Mouse (Mus musculus): Measurements from ENCODE around the gene Cyp4b1. TPM values are rescaled to one million over a fixed set of nuclear protein-coding genes. Genes with fewer than 3 reads are reported as not detected.
"Not testable (repeated sequence)": the region's sequence is repeated elsewhere in the genome, so short reads cannot be mapped to it uniquely, and the experiment has no call there.

Gene Cyp4b1
- total RNA-seq (2014; rRNA removed), result 1.9 and 4.0 TPM in 2 replicates
- polyA plus RNA-seq (2015; fragmentation: Nextera tagmentation; extraction: Ambion mirVana), result 1.7 and 1.9 TPM in 2 replicates

DNA sequence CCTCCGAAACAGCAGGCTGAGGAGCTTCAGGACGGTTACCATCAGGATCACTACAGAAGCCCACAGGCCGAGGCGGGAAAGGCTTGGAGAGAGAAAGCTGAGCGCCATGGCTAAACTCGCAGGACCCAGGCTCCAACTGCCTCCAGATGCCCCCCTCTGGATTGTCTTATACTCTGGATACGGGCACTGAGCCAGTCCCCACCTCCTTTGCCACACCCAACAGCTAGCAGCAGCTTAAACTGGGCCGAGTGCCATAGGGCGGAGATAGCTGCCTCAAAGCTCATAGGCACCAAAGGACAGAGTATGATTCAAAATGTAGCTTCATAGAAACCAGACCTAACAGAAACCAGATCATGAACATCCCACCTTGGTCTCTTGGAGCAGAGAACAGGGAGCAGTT, at the start of gene Cyp4b1:
Cyp4b1 (minus strand) TSS at position 144 of the 400 bp plus-strand sequence.
- no peak within 1 kb of the TSS for H3K4me2 ChIP-seq (ENCODE audit: low read depth, low read length, poor library complexity, severe bottlenecking)
- ATAC-seq (ENCODE audit: low FRiP score) (no peak), DNase-seq (ENCODE audit: low spot score) (no peak)
- H3K36me3 ChIP-seq (ENCODE audit: insufficient read depth, low read length), result no peaks in the 10 kb centered on the region
- no peak within 1 kb of the TSS for H3K27ac ChIP-seq (ENCODE audit: low read depth, low read length)
- H3K9ac ChIP-seq (replicated peaks; ENCODE audit: low read length, poor library complexity, severe bottlenecking), result no peak within 1 kb of the TSS
- H3K9me3 ChIP-seq (ENCODE audit: low read length), result no peaks in the 10 kb centered on the region
- H3K27me3 ChIP-seq (ENCODE audit: insufficient read depth, low read length), result no peaks in the 10 kb centered on the region
- no peaks in the 10 kb centered on the region for H3K4me1 ChIP-seq (ENCODE audit: insufficient read depth, low read length)
- H3K4me3 ChIP-seq (ENCODE audit: low read depth, low read length), result no peak within 1 kb of the TSS
- WGBS, result 82% methylated on average over 9 of the region's 9 CpGs
- TF ChIP-seq CTCF (IDR thresholded peaks at IDR 0.05), result no peak

DNA sequence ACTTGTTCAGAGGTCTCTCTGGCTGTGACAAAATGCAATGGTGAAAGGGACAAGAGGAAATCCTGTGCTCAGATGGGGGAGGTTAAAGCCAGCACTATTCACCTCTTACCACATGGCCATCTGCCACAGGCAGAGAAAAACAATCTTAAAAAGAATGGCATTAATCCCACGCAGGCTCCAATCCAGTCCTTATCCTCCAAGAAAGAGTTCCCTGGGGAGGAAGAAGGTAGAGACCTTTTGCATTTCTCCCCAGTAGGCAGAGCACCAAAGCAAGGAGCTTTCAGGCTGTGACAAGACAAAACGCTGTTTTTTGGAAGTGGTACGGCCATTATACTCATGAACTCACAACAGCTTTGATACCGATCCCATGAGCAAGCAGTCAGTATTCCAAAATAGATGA, 38.8 kb upstream of the Cyp4b1 start:
- Histone ChIP-seq H3K4me2 (ENCODE audit: low read depth, low read length, poor library complexity, severe bottlenecking) (no peak overlapping the region), H3K4me3 (ENCODE audit: low read depth, low read length) (no peak overlapping the region), H3K27ac (ENCODE audit: low read depth, low read length) (no peak overlapping the region), H3K4me1 (ENCODE audit: insufficient read depth, low read length) (no peaks in the 10 kb centered on the region), H3K9me3 (ENCODE audit: low read length) (no peaks in the 10 kb centered on the region), H3K9ac (replicated peaks; ENCODE audit: low read length, poor library complexity, severe bottlenecking) (no peak overlapping the region), H3K27me3 (ENCODE audit: insufficient read depth, low read length) (no peaks in the 10 kb centered on the region), H3K36me3 (ENCODE audit: insufficient read depth, low read length) (no peaks in the 10 kb centered on the region)
- TF ChIP-seq CTCF (IDR thresholded peaks at IDR 0.05), result no peak
- WGBS, result 27% methylated on average over 4 of the region's 4 CpGs
- ATAC-seq (ENCODE audit: low FRiP score), result no peak
- no peak for DNase-seq (ENCODE audit: low spot score)

DNA sequence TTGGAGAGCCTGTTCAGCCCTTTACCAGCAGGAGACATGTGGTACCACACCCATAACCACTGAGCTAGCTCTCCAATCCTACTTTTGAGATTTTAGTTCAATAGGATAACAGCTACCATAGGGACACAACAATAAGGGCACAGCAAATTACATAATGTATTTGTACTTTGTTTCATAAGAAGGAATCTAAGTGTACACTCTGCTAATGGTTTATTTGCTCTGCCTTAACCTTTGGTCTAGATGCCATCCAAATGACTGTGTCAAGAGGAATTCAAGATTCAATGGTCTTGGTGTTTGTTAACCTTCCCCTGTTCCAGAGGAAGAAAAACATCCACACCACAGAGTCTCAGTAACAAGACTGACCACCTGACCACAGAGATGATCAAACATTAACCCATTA, 11.7 kb upstream of the Cyp4b1 start:
- no peaks in the 10 kb centered on the region for H3K27me3 ChIP-seq (ENCODE audit: insufficient read depth, low read length)

DNA sequence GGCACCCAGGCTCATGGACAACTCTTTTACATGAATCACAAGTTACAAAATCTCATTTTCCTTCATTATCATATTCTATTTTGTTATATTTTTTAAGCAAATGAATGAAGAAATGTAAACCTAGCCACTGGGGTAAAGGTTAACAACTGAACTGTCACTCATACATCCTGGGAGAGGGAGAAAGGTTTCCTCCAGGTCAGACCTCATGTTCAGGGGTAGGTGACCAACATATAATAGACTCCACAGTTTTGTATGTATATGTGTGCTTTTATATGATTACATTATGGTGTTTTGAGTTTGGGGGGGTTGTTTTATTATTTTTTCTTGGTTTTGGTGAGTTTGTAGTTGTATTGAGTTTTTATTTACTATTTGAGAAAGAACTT, 10.3 kb upstream of the Cyp4b1 start:
- Histone ChIP-seq H3K27me3 (ENCODE audit: insufficient read depth, low read length) (no peaks in the 10 kb centered on the region), H3K36me3 (ENCODE audit: insufficient read depth, low read length) (no peaks in the 10 kb centered on the region), H3K4me3 (ENCODE audit: low read depth, low read length) (peak overlapping the region; percentile 45; the same call in 1 of the 2 replicates), H3K4me1 (ENCODE audit: insufficient read depth, low read length) (no peaks in the 10 kb centered on the region), H3K9me3 (ENCODE audit: low read length) (no peaks in the 10 kb centered on the region), H3K4me2 (ENCODE audit: low read depth, low read length, poor library complexity, severe bottlenecking) (peak overlapping the region; percentile 81; the same call in 1 of the 2 replicates), H3K27ac (ENCODE audit: low read depth, low read length) (no peak overlapping the region), H3K9ac (replicated peaks; ENCODE audit: low read length, poor library complexity, severe bottlenecking) (no peak overlapping the region)
- ATAC-seq (ENCODE audit: low FRiP score), result no peak
- no peak for TF ChIP-seq CTCF (IDR thresholded peaks at IDR 0.05)
- DNase-seq (ENCODE audit: low spot score), result no peak

More for the DNA sequence above, 11.7 kb upstream of the Cyp4b1 start:
- no peaks in the 10 kb centered on the region for H3K4me1 ChIP-seq (ENCODE audit: insufficient read depth, low read length)
- no peak overlapping the region for H3K9ac ChIP-seq (replicated peaks; ENCODE audit: low read length, poor library complexity, severe bottlenecking)
- no peak overlapping the region for H3K27ac ChIP-seq (ENCODE audit: low read depth, low read length)
- DNase-seq (ENCODE audit: low spot score) (no peak), ATAC-seq (ENCODE audit: low FRiP score) (no peak)
- H3K4me2 ChIP-seq (ENCODE audit: low read depth, low read length, poor library complexity, severe bottlenecking), result no peak overlapping the region
- no peak overlapping the region for H3K4me3 ChIP-seq (ENCODE audit: low read depth, low read length)
- H3K36me3 ChIP-seq (ENCODE audit: insufficient read depth, low read length), result no peaks in the 10 kb centered on the region
- no peaks in the 10 kb centered on the region for H3K9me3 ChIP-seq (ENCODE audit: low read length)
- no peak for TF ChIP-seq CTCF (IDR thresholded peaks at IDR 0.05)

DNA sequence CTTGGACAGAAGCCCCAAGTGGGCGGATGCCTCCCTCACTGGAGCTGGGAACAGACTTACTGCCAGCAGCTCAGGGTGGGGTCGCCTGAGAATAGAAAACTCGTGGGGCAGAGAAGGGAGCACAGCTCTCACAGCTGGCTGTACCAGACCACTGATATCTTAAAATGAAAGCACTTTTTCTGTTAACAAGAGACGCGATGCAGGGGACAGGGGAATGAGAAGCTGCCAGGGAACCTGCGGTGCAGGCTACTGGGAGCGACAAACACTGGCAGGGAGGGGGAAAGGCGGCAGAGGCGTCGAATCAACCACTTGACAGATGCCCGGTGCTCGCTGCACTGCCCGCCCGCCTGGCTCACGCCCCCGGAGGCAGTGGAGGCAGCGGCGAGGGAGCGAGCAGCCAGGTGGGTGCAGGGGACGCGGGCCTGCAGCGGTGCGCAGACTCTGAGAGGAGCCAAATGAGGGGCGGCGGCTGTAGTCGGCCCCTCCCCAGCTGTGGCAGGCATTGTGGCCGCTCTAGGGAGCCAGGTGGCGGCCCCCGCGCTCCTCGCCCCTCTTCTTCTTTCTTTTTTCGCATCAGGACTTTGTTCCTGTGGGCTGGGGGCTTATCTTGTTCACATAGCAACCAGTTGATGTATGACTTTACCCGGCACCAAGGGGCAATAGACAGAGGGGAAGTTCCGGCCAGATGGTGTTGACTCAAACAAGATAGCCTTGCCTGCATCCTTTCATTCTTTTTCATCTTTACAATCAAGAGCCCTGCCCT, 9.8 kb upstream of the Cyp4b1 start:
- Histone ChIP-seq H3K27me3 (ENCODE audit: insufficient read depth, low read length) (no peaks in the 10 kb centered on the region), H3K4me2 (ENCODE audit: low read depth, low read length, poor library complexity, severe bottlenecking) (peak overlapping the region; percentile 81), H3K27ac (ENCODE audit: low read depth, low read length) (no peak overlapping the region), H3K4me1 (ENCODE audit: insufficient read depth, low read length) (no peaks in the 10 kb centered on the region), H3K36me3 (ENCODE audit: insufficient read depth, low read length) (no peaks in the 10 kb centered on the region), H3K4me3 (ENCODE audit: low read depth, low read length) (peak overlapping the region; percentile 45), H3K9ac (replicated peaks; ENCODE audit: low read length, poor library complexity, severe bottlenecking) (peak overlapping the region; percentile 63), H3K9me3 (ENCODE audit: low read length) (no peaks in the 10 kb centered on the region)
- TF ChIP-seq CTCF (IDR thresholded peaks at IDR 0.05), result no peak
- ATAC-seq (ENCODE audit: low FRiP score), result peak; percentile 91
- DNase-seq (ENCODE audit: low spot score), result peak; percentile 37
- WGBS, result 4% methylated on average over 31 of the region's 34 CpGs

DNA sequence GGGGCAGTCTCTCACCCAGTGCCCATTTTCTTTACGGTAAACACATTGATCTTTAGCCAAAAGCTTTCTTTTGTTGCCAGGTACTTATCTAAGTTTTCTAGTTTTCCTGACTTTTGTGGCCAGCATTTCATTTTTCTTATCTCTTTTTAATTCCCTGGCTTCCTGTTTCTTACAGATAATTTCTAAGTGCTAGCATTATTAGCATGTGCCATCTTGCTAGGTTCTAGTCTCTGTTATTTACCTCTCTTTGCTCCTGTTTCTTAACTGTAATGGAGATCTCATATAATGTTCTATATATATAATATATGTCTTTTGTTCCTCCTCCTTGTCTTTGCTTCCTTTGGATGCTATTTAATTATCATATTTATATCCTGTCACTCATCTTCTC, 9.0 kb upstream of the Cyp4b1 start:
- H3K4me2 ChIP-seq (ENCODE audit: low read depth, low read length, poor library complexity, severe bottlenecking); H3K27me3 ChIP-seq (ENCODE audit: insufficient read depth, low read length); ATAC-seq (ENCODE audit: low FRiP score); H3K9me3 ChIP-seq (ENCODE audit: low read length); DNase-seq (ENCODE audit: low spot score); H3K36me3 ChIP-seq (ENCODE audit: insufficient read depth, low read length); H3K4me1 ChIP-seq (ENCODE audit: insufficient read depth, low read length); H3K4me3 ChIP-seq (ENCODE audit: low read depth, low read length); H3K27ac ChIP-seq (ENCODE audit: low read depth, low read length); H3K9ac ChIP-seq (replicated peaks; ENCODE audit: low read length, poor library complexity, severe bottlenecking): not testable (repeated sequence)
- 77% methylated on average over 1 of the region's 1 CpGs for WGBS

DNA sequence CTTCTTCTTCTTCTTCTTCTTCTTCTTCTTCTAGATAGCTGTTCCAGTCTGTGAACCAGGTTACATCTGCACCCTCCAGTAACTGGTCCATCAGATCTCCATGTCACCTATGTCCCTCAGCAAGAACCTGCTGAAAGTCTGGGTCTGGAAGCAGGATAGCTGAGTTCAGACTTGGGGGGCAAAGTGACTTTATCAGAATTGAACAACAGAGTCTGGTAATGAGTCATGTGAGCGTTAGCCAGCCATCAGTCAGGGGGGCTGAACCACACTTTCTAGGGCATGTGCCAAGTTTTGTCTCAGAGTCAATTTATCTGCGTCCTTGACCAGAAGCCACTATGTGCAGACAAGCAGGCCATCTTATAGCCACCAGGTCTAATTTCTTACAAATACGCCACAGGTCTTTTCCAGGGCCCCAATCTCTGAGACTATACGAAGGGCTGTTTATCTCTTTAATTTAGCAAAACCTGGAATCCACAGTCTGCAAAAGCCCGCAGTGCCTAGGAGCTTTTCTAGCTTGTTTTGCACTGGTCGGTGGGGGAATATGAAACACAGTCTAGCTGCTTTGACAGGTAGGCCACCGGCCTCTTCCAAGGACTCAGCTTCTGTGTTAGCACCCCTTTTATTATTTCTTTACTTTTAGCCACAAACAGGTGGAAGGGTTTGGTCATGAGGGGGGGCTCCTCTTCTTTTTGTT, 8.5 kb upstream of the Cyp4b1 start:
- H3K27ac ChIP-seq (ENCODE audit: low read depth, low read length); H3K4me3 ChIP-seq (ENCODE audit: low read depth, low read length); H3K4me1 ChIP-seq (ENCODE audit: insufficient read depth, low read length); H3K27me3 ChIP-seq (ENCODE audit: insufficient read depth, low read length); H3K4me2 ChIP-seq (ENCODE audit: low read depth, low read length, poor library complexity, severe bottlenecking); H3K9ac ChIP-seq (replicated peaks; ENCODE audit: low read length, poor library complexity, severe bottlenecking); ATAC-seq (ENCODE audit: low FRiP score); H3K36me3 ChIP-seq (ENCODE audit: insufficient read depth, low read length); DNase-seq (ENCODE audit: low spot score); H3K9me3 ChIP-seq (ENCODE audit: low read length): not testable (repeated sequence)
- 85% methylated on average over 7 of the region's 7 CpGs for WGBS
